Mouse (Mus musculus) C2C12 (cell line): ENCODE measurements at regions not wholly inside any gene's neighbourhood (a gene's known extent, or its start where the extent isn't known, plus 50 kb on each side); places are given as distances from the start of the nearest gene placed in this dataset.

Source experiments
- H3K27me3 ChIP-seq: one replicate; pipeline ENCODE4 v1.6.1; 2011; ENCODE audit not compliant: control insufficient read depth, insufficient read depth, insufficient read length
- H3K36me3 ChIP-seq: one replicate; pipeline ENCODE4 v1.6.1; 2011; ENCODE audit not compliant: control insufficient read depth, insufficient read depth
- H3K4me3 ChIP-seq: one replicate; pipeline ENCODE4 v1.5.1; 2011; ENCODE audit warnings: mild to moderate bottlenecking, control low read depth; ENCODE audit not compliant: poor library complexity, insufficient read depth, severe bottlenecking
- H3K79me2 ChIP-seq: one replicate; pipeline ENCODE4 v1.6.1; 2011; ENCODE audit not compliant: control insufficient read depth, insufficient read depth
- H3K79me3 ChIP-seq: one replicate; pipeline ENCODE4 v1.6.1; 2011; ENCODE audit warnings: low read depth, control low read depth
- H3ac ChIP-seq: one replicate; pipeline ENCODE3; 2011; ENCODE audit warnings: low read depth; ENCODE audit not compliant: control insufficient read depth, insufficient read length
- CEBPB ChIP-seq: IDR thresholded peaks from one replicate; pipeline ENCODE4 v1.6.1; 2011; ENCODE audit warnings: low read depth, mild to moderate bottlenecking, control low read depth, moderate library complexity
- CTCF ChIP-seq: IDR thresholded peaks from one replicate; pipeline ENCODE4 v1.5.1; 2011; ENCODE audit not compliant: control insufficient read depth, insufficient read depth, insufficient read length
- FOSL1 ChIP-seq: IDR thresholded peaks from one replicate; pipeline ENCODE4 v1.8.0; 2011; ENCODE audit warnings: mild to moderate bottlenecking, low read length; ENCODE audit not compliant: poor library complexity, insufficient read depth, severe bottlenecking
- MAX ChIP-seq: IDR thresholded peaks from one replicate; pipeline ENCODE4 v1.6.1; 2011; ENCODE audit warnings: mild to moderate bottlenecking, control low read depth
- MYOD1 ChIP-seq: IDR thresholded peaks from one replicate; pipeline ENCODE4 v1.6.1; 2011; ENCODE audit warnings: low read depth; ENCODE audit not compliant: control insufficient read depth, insufficient read length
- MYOG ChIP-seq: IDR thresholded peaks from one replicate; pipeline ENCODE4 v1.6.1; 2011; ENCODE audit not compliant: control insufficient read depth, insufficient read length; ENCODE audit errors: extremely low read depth
- USF1 ChIP-seq: IDR thresholded peaks from one replicate; pipeline ENCODE4 v1.6.1; 2011; ENCODE audit warnings: low read depth, mild to moderate bottlenecking, control low read depth, moderate library complexity

DNA sequence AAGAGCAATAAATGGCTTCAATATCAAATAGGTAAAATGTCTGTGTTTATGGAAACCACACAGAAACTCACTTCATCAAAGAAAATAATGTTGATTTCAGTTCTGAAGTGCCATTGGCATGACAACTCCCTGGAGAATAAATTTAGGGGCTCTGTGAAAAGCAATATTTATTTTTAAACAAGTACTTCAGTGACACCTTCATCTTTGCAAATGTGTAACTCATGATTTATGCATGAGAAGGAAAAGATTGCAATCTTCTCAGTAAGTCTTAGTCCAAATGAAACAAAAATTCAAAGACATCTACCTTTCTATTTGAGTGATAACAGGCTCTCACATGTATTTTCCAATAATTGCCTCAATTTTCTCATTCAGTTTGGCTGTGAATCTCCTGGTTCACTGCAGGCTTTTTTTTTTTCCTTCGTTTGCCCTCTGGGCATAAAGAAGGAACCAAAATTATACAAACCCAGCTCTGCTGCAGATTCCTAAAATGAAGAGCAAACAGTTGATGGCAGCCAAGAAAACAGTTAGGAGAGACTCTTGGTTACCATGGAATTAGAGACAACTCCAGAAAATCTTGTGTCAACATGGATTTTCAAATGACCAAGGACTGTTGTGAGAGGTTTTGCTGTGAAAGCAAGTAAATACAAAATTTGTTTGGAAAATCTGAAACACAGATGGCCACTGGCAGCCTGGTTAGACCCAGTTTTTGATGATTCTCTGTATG lies 230.3 kb upstream of the Ctso start:
- H3K79me2 ChIP-seq = no peaks in the 10 kb centered on the region
- no peak overlapping the region for H3ac ChIP-seq
- no peaks in the 10 kb centered on the region for H3K27me3 ChIP-seq
- H3K36me3 ChIP-seq = no peaks in the 10 kb centered on the region
- no peak overlapping the region for H3K4me3 ChIP-seq
- H3K79me3 ChIP-seq = no peaks in the 10 kb centered on the region
- TF ChIP-seq FOSL1 (no peak), CTCF (no peak), CEBPB (no peak), MYOD1 (no peak), USF1 (no peak), MAX (no peak), MYOG (no peak)

GRCm38 (mm10) chr3:81718911-81719310 lies 213.5 kb upstream of the Ctso start:
- Histone ChIP-seq H3K36me3 (no peaks in the 10 kb centered on the region), H3K79me2 (no peaks in the 10 kb centered on the region), H3K27me3 (no peaks in the 10 kb centered on the region), H3K79me3 (no peaks in the 10 kb centered on the region), H3K4me3 (no peak overlapping the region), H3ac (no peak overlapping the region)
- TF ChIP-seq CTCF = no peak
- TF ChIP-seq MYOD1 = no peak
- no peak for TF ChIP-seq MAX
- TF ChIP-seq USF1 = no peak
- no peak for TF ChIP-seq CEBPB
- no peak for TF ChIP-seq MYOG
- no peak for TF ChIP-seq FOSL1

- no peak for TF ChIP-seq CEBPB
- TF ChIP-seq FOSL1 = no peak
- TF ChIP-seq MAX = no peak
- no peak for TF ChIP-seq MYOD1
- no peak for TF ChIP-seq MYOG
- TF ChIP-seq USF1 = no peak
Measured at GRCm38 (mm10) chr3:81735463-81735862, 196.9 kb upstream of the Ctso start.

DNA sequence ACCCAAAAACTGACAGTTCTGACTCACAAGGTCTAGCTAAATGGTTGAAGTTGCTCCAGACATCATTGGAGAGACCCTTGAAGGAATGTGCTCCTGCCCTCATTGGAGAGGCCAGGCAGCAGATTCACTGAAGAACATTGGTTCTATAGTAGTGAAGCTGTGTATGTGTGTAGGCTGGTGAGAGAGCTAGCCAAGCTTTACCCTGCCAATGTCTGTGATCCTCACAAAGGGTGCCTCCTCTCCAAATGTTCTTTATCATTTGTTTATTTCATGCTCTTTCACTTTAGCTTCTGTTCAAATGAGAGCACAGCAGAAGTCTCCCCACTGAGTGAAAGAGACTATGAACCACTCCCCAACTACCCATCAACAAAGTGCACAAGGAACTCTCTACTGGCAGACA lies 195.6 kb upstream of the Ctso start:
- no peaks in the 10 kb centered on the region for H3K27me3 ChIP-seq
- H3K79me3 ChIP-seq = no peaks in the 10 kb centered on the region
- H3K79me2 ChIP-seq = no peaks in the 10 kb centered on the region
- no peaks in the 10 kb centered on the region for H3K36me3 ChIP-seq
- H3K4me3 ChIP-seq = no peak overlapping the region
- no peak overlapping the region for H3ac ChIP-seq
- TF ChIP-seq MAX (no peak), MYOD1 (no peak), USF1 (no peak), CTCF (no peak), CEBPB (no peak), FOSL1 (no peak), MYOG (no peak)

More at GRCm38 (mm10) chr3:81735463-81735862, 196.9 kb upstream of the Ctso start:
- no peak overlapping the region for H3K4me3 ChIP-seq
- H3K36me3 ChIP-seq = no peaks in the 10 kb centered on the region
- H3ac ChIP-seq = no peak overlapping the region
- H3K79me3 ChIP-seq = no peaks in the 10 kb centered on the region
- no peaks in the 10 kb centered on the region for H3K27me3 ChIP-seq
- H3K79me2 ChIP-seq = no peaks in the 10 kb centered on the region

GRCm38 (mm10) chr3:81742124-81742523 lies 190.3 kb upstream of the Ctso start:
- Histone ChIP-seq H3K36me3 (no peaks in the 10 kb centered on the region), H3K4me3 (no peak overlapping the region), H3ac (no peak overlapping the region), H3K79me3 (no peaks in the 10 kb centered on the region), H3K27me3 (no peaks in the 10 kb centered on the region), H3K79me2 (no peaks in the 10 kb centered on the region)
- TF ChIP-seq CEBPB = no peak
- TF ChIP-seq MYOG = no peak
- no peak for TF ChIP-seq MYOD1
- no peak for TF ChIP-seq USF1
- TF ChIP-seq FOSL1 = no peak
- no peak for TF ChIP-seq MAX
- no peak for TF ChIP-seq CTCF

DNA sequence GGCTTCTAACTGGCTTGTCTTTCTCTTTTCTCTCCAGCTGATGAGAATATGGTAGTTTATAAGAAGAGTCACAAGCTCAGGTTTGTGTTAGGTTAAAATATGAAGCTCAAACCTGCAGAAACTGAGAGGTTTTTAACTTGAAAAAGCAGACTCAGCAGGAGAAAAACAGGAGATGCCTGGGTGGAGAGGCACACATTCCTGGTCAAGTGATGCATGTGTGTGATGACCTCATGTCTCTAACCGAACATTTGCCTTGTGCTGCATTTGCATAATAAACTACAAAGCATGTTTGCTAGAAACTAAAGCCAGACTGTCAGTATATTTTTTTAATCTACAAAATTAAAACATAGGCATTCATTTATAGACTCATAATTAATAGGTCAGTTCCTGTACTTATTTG lies 182.2 kb upstream of the Ctso start:
- no peaks in the 10 kb centered on the region for H3K79me2 ChIP-seq
- H3K79me3 ChIP-seq = no peaks in the 10 kb centered on the region
- no peaks in the 10 kb centered on the region for H3K36me3 ChIP-seq
- H3K27me3 ChIP-seq = no peaks in the 10 kb centered on the region
- no peak overlapping the region for H3ac ChIP-seq
- TF ChIP-seq MYOG (no peak), CTCF (no peak), MYOD1 (no peak), FOSL1 (no peak), USF1 (no peak), CEBPB (no peak), MAX (no peak)
- H3K4me3 ChIP-seq = no peak overlapping the region
